Mouse (Mus musculus): ENCODE measurements around the gene Olfr204. TPM values are rescaled to one million over a fixed set of nuclear protein-coding genes. Genes with fewer than 3 reads are reported as not detected.

The Olfr204 gene
- polyA plus RNA-seq, 1 experiment from 2014 or later: not detected

Other genes starting within 250 kb of the Olfr204 start
- gene Olfr190, start 240.2 kb downstream of the Olfr204 start, polyA plus RNA-seq (2016; fragmentation: Nextera tagmentation; extraction: Ambion mirVana): not detected in 2 replicates
- not detected in 2 replicates for gene Olfr191, start 228.4 kb downstream of the Olfr204 start, polyA plus RNA-seq (2016; fragmentation: Nextera tagmentation; extraction: Ambion mirVana)
- gene Olfr193, start 206.4 kb downstream of the Olfr204 start, polyA plus RNA-seq (2016; fragmentation: Nextera tagmentation; extraction: Ambion mirVana): not detected in 2 replicates
- gene Olfr194, start 197.2 kb downstream of the Olfr204 start, polyA plus RNA-seq (2016; fragmentation: Nextera tagmentation; extraction: Ambion mirVana): not detected in 2 replicates
- gene Olfr195, start 171.2 kb downstream of the Olfr204 start, polyA plus RNA-seq (2016; fragmentation: Nextera tagmentation; extraction: Ambion mirVana): not detected in 2 replicates
- gene Olfr196, start 147.8 kb downstream of the Olfr204 start, polyA plus RNA-seq (2016; fragmentation: Nextera tagmentation; extraction: Ambion mirVana): not detected in 2 replicates
- not detected in 2 replicates for gene Olfr198, start 114.7 kb downstream of the Olfr204 start, polyA plus RNA-seq (2016; fragmentation: Nextera tagmentation; extraction: Ambion mirVana)
- gene Olfr199, start 98.5 kb downstream of the Olfr204 start, polyA plus RNA-seq (2016; fragmentation: Nextera tagmentation; extraction: Ambion mirVana): not detected in 2 replicates
- gene Olfr201, start 45.6 kb downstream of the Olfr204 start, polyA plus RNA-seq (2016; fragmentation: Nextera tagmentation; extraction: Ambion mirVana): not detected in 2 replicates
- not detected in 2 replicates for gene Olfr202, start 31.5 kb downstream of the Olfr204 start, polyA plus RNA-seq (2016; fragmentation: Nextera tagmentation; extraction: Ambion mirVana)
- not detected in 2 replicates for gene Olfr203, start 19.4 kb downstream of the Olfr204 start, polyA plus RNA-seq (2016; fragmentation: Nextera tagmentation; extraction: Ambion mirVana)
- gene Olfr205, start 12.9 kb upstream of the Olfr204 start, polyA plus RNA-seq (2016; fragmentation: Nextera tagmentation; extraction: Ambion mirVana): not detected in 2 replicates
- gene Olfr206, start 31.0 kb upstream of the Olfr204 start, polyA plus RNA-seq (2016; fragmentation: Nextera tagmentation; extraction: Ambion mirVana): not detected in 2 replicates
- not detected in 2 replicates for gene Olfr209, start 45.7 kb upstream of the Olfr204 start, polyA plus RNA-seq (2016; fragmentation: Nextera tagmentation; extraction: Ambion mirVana)
- gene Gabrr3, start 89.1 kb upstream of the Olfr204 start, polyA plus RNA-seq (2016; fragmentation: Nextera tagmentation; extraction: Ambion mirVana): 0.04 TPM in 1 of 2 replicates, not detected in the other
- gene Riox2, start 153.5 kb upstream of the Olfr204 start, polyA plus RNA-seq (2016; fragmentation: Nextera tagmentation; extraction: Ambion mirVana): 37.7 and 39.9 TPM in 2 replicates

All from forebrain, embryonic 10.5 days (tissue).